Mouse (Mus musculus) left cerebral cortex, adult 6 months (tissue): Measurements from ENCODE around the gene Ecd. TPM values are rescaled to one million over a fixed set of nuclear protein-coding genes. Genes with fewer than 3 reads are reported as not detected.

Source experiments
- long read RNA-seq, 2 experiments: library from polyadenylated mRNA; unstranded; transcript quantifications; one replicate each; pipeline ENCODE4 v2.0.0; 2019 to 2020
- polyA plus RNA-seq: library from polyadenylated mRNA; unstranded; fragments of <200 nt; fragmentation: Nextera tagmentation; gene quantifications from 2 replicates; pipeline ENCODE4 v1.2.3, GENCODE M21; 2021

Gene Ecd
- polyA plus RNA-seq = 25.4 and 31.0 TPM in 2 replicates
- long read RNA-seq, experiment 1, transcript Ecd-201 (14 exons, 3,132 nt) = major isoform, 191 of 216 reads
- long read RNA-seq, experiment 1, partial matches to known transcripts = 11 of 216 reads
- long read RNA-seq, experiment 1, other reads (novel, unspliced or antisense) = 14 of 216 reads
- long read RNA-seq, experiment 2, transcript Ecd-201 (14 exons, 3,132 nt) = major isoform, 13 of 26 reads
- long read RNA-seq, experiment 2, partial matches to known transcripts = 8 of 26 reads
- long read RNA-seq, experiment 2, other reads (novel, unspliced or antisense) = 5 of 26 reads

DNA sequence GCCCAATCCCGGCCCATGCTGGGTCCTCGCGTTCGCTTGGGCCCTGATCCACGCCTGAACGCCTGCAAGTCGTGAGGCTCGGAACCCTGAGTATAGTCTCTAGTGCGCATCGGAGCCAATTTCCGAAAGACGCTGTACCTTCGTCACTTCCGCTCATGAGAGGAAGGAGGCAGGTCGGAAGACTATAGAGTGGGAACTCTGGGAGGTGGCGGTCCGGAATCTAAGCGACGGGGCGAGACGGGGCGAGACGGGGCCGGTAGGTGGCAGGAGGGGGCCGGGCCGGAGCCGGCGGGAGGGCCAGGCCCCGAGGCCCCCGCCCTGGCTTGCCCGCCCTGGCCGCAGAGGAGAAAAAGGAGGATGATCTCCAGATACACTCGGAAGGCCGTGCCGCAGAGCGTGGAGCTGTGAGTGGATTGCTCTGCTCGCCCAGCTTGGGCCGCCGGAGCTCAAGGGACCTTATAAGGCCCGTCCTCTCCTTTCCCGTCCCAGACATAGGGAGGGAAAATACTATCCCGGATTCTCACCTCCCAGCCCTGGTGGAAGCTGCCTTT is at the start of gene Ecd, which contains the start of gene Fam149b:
Gene Ecd (minus strand): TSS at position 131 of the 551 bp plus-strand sequence.
Gene Fam149b (plus strand): TSS at position 172 of the 551 bp plus-strand sequence.

GRCm38 (mm10) chr14:20393205-20393913 is 45.4 kb upstream of the Ecd start, which contains the start of gene Mrps16:
TSS of gene Mrps16 (minus strand) at chr14:20393634.

GRCm38 (mm10) chr14:20388441-20389129 is 40.7 kb upstream of the Ecd start, which contains the start of gene Dnajc9:
TSS of gene Dnajc9 (minus strand) at chr14:20388910.

DNA sequence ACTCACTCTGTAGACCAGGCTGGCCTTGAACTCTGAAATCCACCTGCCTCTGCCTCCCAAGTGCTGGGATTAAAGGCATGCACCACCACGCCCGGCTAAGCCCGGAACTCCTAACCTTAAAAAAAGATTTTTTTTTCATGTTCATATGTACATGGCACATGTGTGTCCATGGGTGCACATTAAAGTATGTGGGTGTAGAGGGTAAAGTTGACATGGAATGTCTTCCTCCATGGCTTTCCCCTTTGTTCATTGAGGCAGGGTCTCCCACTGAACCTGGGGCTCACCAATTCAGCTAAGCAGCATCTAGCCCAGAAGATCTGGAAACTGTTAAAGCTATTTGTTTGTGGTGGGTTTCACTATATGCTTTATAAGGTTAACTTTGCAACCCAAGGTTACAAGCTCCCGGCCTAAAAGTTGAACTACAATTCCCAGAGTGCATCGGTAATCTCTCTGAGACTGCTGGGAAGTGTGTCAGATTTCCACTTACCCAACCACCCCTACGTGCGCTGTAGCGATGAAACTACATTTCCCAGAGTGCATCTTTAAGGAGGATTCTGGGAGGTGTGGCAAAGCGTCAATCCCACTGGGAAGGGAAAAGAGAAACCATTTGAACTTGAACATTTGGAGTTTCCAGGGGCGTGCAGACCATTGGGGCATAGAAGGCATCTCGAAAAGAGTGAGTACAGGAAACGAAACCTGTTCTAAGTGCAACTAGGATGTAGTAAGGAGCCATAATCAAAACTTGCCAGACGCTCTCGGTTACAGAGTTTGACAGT is 53.6 kb downstream of the Ecd start, which contains the start of gene Nudt13:
Gene Nudt13 (plus strand): TSS at position 581 of the 776 bp plus-strand sequence.

Other genes with a start within 250 kb of the Ecd start
- 11.6 and 14.1 TPM in 2 replicates for gene Saysd1, start 209.6 kb downstream of the Ecd start, polyA plus RNA-seq
- gene Kcnk5, start 166.3 kb downstream of the Ecd start, polyA plus RNA-seq = 0.11 and 0.18 TPM in 2 replicates
- not detected in 2 replicates for gene Kcnk16, start 78.9 kb downstream of the Ecd start, polyA plus RNA-seq
- 8.6 and 8.7 TPM in 2 replicates for gene Nudt13, start 53.4 kb downstream of the Ecd start, polyA plus RNA-seq
- gene Fam149b, start within 50 bp of the Ecd start, polyA plus RNA-seq = 6.5 and 8.9 TPM in 2 replicates
- gene Dnajc9, start 40.8 kb upstream of the Ecd start, polyA plus RNA-seq = 32.6 and 36.5 TPM in 2 replicates
- 83.7 and 104 TPM in 2 replicates for gene Mrps16, start 45.5 kb upstream of the Ecd start, polyA plus RNA-seq
- 0.93 and 1.6 TPM in 2 replicates for gene Cfap70, start 104.1 kb upstream of the Ecd start, polyA plus RNA-seq
- 42.5 and 51.7 TPM in 2 replicates for gene Anxa7, start 132.0 kb upstream of the Ecd start, polyA plus RNA-seq
- 0.11 TPM in 1 of 2 replicates, not detected in the other for gene Mss51, start 148.8 kb upstream of the Ecd start, polyA plus RNA-seq
- gene Ppp3cb, start 198.5 kb upstream of the Ecd start, polyA plus RNA-seq = 32.3 and 37.2 TPM in 2 replicates